Mouse (Mus musculus): ENCODE results near the gene Ywhah.
A peak's percentile ranks its signal among the peaks of the same experiment; 100 is the strongest.
"Not testable (repeated sequence)": the region's sequence is repeated elsewhere in the genome, so short reads cannot be mapped to it uniquely, and the experiment has no call there.

Ywhah gene

GRCm38 (mm10) chr5:33011132-33012106 is 7.2 kb upstream of the Ywhah start:
- DNase-seq (ENCODE audit: low spot score in 2 of 2): no peak

DNA sequence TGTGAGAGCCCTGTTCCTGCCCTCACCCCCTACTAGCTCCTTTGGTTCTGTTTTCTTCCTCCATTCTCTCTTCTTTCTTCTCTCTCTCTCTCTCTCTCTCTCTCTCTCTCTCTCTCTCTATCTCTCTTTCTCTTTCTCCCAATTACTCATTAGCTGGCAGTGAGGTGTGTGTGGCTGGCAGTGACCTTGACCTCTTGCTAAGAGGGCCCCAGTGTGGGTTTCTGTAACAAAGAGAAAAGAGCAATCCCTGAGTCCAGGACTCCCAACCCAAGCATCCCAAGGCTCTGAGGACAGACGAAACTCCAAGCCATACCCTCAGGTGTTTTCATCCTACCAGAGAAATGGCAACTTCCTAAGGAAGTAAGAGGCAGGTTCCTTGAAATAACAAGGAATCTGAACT is 4.5 kb upstream of the Ywhah start:
- DNase-seq (ENCODE audit: low spot score in 2 of 2): no peak

- DNase-seq (ENCODE audit: low spot score in 2 of 2): no peak
These were observed 3.0 kb upstream of the Ywhah start for GRCm38 (mm10) chr5:33015579-33015978.

DNA sequence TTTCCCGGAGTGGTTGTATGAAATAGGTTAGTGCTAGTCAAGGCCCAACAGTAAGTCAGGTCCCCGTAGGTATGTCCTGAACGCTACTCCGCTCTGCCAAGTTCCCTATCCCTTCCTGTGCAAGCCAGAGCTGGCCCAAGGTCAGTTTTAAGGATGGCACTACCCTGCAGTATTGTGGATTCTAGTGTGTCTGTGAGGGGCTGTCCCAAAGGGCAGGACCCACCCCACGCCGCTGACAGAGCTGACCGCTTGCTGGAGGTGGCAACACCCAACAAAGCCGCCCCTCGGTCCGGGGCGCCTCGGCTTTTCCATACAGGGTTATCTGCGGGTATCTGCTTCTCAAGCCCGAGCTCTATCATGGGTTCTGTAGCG is 441 bp upstream of the Ywhah start:
- no peak for DNase-seq (ENCODE audit: low spot score in 2 of 2)

GRCm38 (mm10) chr5:33019426-33019821 is 808 bp downstream of the Ywhah start:
- DNase-seq (ENCODE audit: low spot score in 2 of 2): no peak

DNA sequence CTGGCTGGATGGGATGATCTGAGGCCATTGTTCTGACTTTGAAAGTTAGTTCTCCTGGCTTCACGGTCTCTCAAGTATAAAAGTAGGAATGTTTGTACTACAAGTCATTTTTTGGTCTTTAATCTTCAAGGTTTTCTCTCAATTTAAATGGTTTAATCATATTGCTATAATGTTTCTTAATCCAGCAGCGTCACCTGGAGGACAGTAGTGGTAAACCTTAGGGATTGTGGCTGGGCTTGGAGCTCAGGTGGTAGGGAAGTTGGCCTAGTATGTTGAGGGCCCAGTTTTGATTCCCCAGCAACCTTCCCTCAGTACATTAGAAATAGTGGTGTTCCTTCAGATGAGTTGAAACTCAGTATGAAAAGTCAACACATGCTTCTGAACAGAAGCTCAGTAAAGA is 3.0 kb downstream of the Ywhah start:
- peak in 1 of 2 experiments; percentile 70 for DNase-seq (ENCODE audit: low spot score in 2 of 2)

DNA sequence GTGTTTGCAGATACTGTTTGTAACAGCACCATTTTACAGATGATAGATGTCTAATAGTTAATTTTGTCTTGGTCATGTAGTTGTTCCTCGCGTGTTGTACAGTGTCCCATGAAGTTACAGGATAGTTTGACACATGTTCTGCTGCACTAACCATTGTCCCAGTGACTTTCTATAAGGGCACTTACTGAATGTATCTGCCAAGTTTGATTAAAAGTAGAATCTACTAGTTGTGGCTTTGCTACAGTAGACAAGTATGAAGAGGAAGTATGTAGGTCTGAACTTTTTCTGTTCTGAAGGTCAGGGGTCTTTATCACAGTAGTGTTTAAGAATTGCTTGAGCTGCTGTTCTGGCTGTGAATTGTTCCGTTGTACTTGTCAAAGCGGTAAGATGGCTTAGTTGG is 4.7 kb downstream of the Ywhah start:
- no peak for DNase-seq (ENCODE audit: low spot score in 2 of 2)

- DNase-seq (ENCODE audit: low spot score in 2 of 2): no peak
These were observed 5.9 kb downstream of the Ywhah start for GRCm38 (mm10) chr5:33024474-33024873.

GRCm38 (mm10) chr5:33028656-33029055 is 10.0 kb downstream of the Ywhah start:
- no peak for DNase-seq (ENCODE audit: low spot score in 2 of 2)

DNA sequence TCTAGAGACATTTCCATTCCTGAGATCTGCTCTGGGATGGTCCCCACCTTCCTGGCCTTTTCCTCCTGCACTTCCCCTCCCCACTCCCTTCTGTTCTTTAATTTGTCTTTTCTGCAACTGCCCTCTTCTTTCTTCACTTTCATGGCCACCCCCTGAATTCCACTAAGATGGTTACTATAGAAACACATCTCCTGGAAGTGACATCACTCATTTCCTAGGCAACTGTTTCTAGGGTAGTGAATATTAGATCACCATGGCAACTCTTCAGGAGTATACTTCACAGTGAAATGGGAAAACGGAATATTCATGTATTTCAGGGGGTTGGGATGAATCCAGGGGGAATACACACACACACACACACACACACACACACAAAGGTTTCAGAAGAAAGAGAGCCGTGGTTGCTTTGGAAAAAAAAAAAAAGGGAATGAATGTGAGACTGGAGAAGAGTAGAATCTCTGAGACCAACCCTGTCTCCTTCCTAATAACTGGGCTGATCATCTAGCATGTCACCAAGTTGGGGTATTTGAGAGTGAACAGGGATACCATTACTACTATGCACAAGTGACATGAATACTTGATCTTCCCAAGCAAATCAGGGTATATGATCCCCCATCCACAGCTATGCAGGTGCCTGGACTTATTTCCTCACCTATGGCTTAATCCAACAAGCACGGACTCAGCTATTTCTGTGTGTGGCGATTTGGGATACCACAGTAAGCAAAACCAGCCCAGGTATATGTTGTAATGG is 12.0 kb downstream of the Ywhah start:
- DNase-seq (ENCODE audit: low spot score in 2 of 2): no peak

DNA sequence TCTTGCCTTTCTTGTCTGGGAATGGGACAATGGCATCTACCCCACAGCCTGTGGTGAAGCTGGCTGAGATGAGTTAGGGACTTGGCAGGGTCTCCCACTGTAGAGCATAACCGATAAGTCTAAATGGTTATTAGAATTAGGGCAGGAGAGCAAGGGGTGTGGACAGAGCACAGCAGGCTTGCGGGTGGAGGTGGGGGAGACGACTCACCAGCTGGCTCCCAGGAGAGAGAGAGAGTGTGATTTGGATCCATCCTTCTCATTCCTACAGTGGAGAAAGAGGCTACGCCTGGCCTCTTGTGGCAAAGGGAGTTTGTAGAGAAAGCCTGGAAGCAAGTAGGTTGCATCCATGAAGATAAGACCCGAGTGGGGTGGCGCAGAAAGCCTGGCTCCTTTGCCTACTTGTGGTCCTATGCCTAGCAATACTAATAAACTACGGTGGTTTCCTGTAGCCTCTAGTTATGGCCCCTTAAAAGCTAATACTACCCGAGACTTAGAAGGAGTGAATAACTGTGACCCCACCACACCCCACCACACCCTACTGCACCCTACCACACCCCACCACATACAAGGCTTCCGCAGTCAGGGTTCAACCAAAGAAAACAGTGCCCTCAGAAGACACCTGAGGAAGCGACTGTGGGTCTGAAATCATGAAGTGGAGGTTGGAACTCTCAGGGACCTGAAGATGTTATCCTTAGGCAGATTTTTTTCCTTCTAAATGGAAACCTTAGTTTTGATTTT is 13.6 kb downstream of the Ywhah start:
- no peak for DNase-seq (ENCODE audit: low spot score in 2 of 2)

GRCm38 (mm10) chr5:33033121-33033520 is 14.5 kb downstream of the Ywhah start:
- DNase-seq (ENCODE audit: low spot score in 2 of 2): peak in 1 of 2 experiments; percentile 78

- DNase-seq (ENCODE audit: low spot score in 2 of 2): not testable (repeated sequence)
These were observed 15.0 kb downstream of the Ywhah start for GRCm38 (mm10) chr5:33033633-33034032.

- no peak for DNase-seq (ENCODE audit: low spot score in 2 of 2)
These were observed 15.5 kb downstream of the Ywhah start for GRCm38 (mm10) chr5:33034100-33034499.

DNA sequence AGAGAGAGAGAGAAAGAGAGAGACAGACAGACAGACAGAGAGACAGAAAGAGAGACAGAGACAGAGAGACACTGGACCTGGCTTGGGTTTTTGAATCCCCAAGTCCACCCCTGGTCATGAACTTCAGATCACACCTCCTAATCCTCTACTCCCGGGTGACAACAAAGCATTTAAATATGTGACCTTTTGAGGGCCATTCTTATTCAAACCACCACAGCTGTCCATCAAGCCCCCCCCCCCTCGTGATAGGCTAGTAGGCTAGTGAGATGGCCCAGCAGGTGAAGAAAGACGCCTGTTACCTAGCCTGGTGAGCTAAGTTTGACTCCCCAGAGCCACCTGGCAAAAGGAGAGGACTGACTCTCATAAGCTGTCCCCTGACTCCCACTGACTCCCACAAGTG is 16.3 kb downstream of the Ywhah start:
- DNase-seq (ENCODE audit: low spot score in 2 of 2): no peak

DNA sequence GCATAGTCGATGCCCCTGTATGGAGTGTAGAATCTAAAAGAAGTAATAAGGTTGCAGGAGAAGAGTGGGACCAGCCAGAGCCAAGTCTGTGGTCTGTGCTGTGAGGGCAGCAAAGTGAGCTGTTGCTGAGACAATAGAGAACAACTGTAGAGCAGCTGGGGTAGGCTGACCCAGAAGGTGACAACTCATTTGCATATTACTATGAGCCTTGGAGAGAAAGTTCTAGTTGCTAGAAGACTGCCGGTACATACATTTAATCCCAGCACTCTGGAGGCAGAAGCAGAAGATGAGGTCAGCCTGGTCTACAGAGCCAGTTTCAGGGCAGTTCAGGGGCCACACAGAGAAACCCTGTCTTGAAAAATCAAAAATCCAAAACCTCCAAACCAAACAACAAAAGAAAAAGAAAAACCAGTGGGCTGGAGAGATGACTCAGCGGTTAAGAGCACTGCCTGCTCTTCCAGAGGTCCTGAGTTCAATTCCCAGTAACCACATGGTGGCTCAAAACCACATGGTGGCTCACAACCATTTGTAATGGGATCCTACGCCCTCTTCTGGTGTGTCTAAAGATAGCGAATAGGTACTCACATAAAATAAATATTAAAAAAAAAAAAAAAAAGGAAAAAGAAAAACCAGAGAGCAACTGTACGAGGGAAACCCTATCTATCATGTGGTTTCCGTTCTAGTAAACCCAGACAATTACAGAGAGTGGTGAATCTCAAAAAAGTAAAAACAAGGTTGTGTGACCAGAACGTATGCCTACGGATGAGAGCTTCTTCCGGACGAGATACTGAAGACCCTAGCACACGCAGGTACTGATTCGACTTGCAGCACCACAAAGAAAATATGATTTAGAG is 20.3 kb downstream of the Ywhah start:
- no peak for DNase-seq (ENCODE audit: low spot score in 2 of 2)

- DNase-seq (ENCODE audit: low spot score in 2 of 2): no peak
These were observed 20.9 kb downstream of the Ywhah start for GRCm38 (mm10) chr5:33039510-33039911.

DNA sequence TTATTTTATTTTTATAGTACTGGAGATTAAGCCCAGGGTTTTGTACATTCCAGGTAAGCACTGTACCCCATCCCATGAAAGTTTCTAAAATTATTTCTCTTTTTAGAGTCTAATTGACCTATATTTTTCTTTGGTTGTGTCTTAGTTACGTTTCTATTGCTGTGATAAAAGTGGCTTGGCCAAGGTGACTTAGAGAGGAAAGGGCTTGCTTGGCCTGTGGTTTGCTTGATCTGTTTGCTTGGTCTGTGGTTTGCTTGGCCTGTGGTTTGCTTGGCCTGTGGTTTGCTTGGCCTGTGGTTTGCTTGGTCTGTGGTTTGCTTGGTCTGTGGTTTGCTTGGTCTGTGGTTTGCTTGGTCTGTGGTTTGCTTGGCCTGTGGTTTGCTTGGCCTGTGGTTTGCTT is 22.1 kb downstream of the Ywhah start:
- DNase-seq (ENCODE audit: low spot score in 2 of 2): not testable (repeated sequence)

DNA sequence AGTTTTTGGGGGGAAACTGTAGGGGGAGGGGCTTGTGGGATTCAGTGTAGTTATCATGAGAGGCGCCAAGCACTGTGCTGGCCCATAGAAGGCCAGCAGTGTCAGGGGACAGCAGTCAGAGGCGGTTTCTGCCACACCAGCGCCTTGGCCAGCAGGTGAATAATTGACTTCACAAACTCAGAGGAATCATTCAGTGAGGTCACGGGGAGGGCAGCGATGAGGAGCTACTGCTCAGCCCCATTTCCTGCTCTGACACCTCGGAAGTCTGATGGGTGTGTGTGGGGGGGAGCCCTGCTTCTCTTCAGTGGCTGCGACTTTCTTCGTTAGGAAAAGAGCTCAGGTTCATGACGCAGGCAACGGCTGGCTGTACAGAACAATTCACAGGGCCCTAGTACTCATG is 24.8 kb downstream of the Ywhah start:
- no peak for DNase-seq (ENCODE audit: low spot score in 2 of 2)

DNA sequence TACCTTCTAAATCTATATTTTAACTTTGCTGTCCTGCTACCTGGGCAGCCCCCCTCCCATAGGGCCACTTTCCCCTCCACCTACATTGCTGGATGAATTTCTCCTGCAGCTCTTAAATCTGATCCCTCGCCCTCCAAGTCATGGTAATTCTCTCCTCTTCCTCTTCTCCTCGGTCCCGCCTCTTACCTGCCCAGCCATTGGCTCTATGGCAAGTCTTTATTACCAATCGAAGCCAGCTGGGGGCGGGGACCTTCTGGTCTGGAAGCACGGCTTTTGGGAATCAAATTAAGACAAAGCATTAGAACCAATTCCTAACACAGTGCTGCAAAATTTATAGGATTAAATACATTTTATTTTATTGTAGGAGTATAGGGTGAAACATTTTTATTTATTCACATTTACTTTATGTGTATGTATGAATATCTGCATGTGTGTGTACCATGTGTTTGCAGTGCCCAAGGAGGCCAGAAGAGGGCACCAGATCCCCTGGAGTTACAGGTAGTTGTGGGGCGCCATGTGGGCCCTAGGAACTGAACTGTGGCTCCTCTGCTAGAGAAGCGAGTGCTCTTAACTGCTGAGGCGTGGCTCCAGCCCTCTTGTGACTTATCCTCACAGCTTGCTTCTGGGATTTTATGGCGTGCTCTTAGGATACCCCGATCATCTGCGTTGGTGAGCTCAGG is 26.2 kb downstream of the Ywhah start:
- no peak for DNase-seq (ENCODE audit: low spot score in 2 of 2)

DNA sequence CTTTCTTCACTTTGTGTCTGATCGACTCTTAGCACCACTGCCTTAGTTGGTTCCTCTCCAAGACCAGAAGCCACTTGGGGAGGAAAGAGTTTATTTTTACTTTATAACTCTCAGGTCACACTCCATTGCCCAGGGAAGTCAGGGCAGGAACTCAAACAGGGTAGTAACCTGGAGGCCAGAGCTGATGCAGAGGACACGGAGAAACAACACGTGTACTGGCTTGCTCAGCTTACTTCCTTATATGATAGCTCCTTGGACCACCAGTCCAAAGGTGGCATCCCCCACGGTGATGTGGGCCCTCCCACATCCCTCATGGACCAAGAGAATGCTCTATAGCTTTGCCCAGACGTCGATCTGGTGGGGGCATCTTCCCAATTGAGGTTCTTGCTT is 26.7 kb downstream of the Ywhah start:
- DNase-seq (ENCODE audit: low spot score in 2 of 2): no peak
